Comparison of ENCODE assay signal across 10 mouse cellular contexts in the genomic region with DNA sequence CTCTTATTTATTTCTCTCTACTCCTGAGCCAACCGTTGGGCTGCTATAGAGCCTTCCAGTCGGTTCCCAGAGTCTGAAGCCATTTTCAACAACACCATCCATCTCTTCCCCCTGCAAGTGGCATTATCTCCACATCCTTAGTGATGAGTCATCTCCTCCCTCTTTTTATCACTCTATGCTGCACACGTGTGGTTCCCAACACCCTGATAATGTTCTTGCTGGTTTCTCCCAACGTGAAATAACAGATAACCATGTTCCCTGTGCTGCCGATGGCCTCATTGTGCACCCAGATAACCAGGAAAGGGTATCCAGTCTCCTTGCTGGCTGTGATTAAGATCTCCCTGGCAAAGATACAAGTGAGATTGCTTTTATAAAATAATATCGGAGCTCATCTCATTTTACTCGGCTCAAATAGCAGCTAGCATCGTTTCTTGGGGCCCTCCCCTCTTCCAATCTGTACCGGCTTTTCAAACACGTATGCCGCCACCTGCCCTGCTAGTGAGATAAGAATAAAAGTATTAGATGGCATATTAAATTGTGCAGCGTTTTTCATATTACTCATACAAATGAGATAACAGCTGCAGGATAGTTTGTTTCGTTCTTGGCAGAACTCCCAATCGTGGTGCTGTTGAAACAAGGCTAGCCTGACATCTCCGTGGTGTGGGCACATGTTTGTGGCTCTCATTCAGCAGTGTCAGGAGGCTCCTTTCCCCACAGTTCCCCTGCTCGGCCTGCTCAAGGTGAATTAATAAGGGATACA.
DNase-seq lines count a peak whose midpoint lies in the region; ATAC-seq lines count a peak whose summit lies in the region.
"Had no signal": no experiment of that assay in that cellular context is flagged by ENCODE, and none has a peak within 500 bp of the region (broad histone marks: within the 10 kb centered on the region; RNA-seq: fewer than 3 reads in every experiment).

No protein-coding gene starts in this region.

- no peak overlapping the region for H3K9ac ChIP-seq in forebrain, embryonic 16.5 days (replicated peaks; ENCODE audit: low read depth, low read length)
- H3K9ac ChIP-seq in liver, embryonic 15.5 days = no peak overlapping the region
- H3K9ac ChIP-seq: limb, embryonic 12.5 days had no signal

- peak; percentile 50; the same call in 1 of the 2 replicates for ATAC-seq in forebrain, embryonic 16.5 days
- peak; percentile 56; the same call in 1 of the 2 replicates for ATAC-seq in liver, embryonic 15.5 days (ENCODE audit: insufficient read depth)
- ATAC-seq in CD4-positive, CD25-positive, alpha-beta regulatory T cell, adult 4 months = no peak

- no peaks in the 10 kb centered on the region for H3K27me3 ChIP-seq in forebrain, embryonic 16.5 days (replicated peaks; ENCODE audit: control insufficient read depth, insufficient read depth, low read length)
- H3K27me3 ChIP-seq in liver, embryonic 15.5 days = no peaks in the 10 kb centered on the region
- H3K27me3 ChIP-seq: limb, embryonic 12.5 days had no signal

- H3K27ac ChIP-seq in forebrain, embryonic 16.5 days (ENCODE audit: low read length) = peak overlapping the region; percentile 23; the same call in 1 of the 2 replicates
- no peak overlapping the region for H3K27ac ChIP-seq in liver, embryonic 15.5 days (replicated peaks)
- H3K27ac ChIP-seq: limb, embryonic 12.5 days had no signal

- peaks cover 5% of the 10 kb centered on the region for H3K4me1 ChIP-seq in forebrain, embryonic 16.5 days (replicated peaks; ENCODE audit: control insufficient read depth, insufficient read depth, low read length)
- no peaks in the 10 kb centered on the region for H3K4me1 ChIP-seq in liver, embryonic 15.5 days (replicated peaks)

- H3K36me3 ChIP-seq in forebrain, embryonic 16.5 days (ENCODE audit: control insufficient read depth, insufficient read depth) = no peaks in the 10 kb centered on the region
- no peaks in the 10 kb centered on the region for H3K36me3 ChIP-seq in liver, embryonic 15.5 days (replicated peaks)
- H3K36me3 ChIP-seq: limb, embryonic 12.5 days had no signal

- no peaks in the 10 kb centered on the region for H3K9me3 ChIP-seq in forebrain, embryonic 16.5 days (ENCODE audit: control insufficient read depth, low read length)
- no peaks in the 10 kb centered on the region for H3K9me3 ChIP-seq in liver, embryonic 15.5 days (replicated peaks)
- H3K9me3 ChIP-seq: limb, embryonic 12.5 days had no signal

- no peak overlapping the region for H3K4me3 ChIP-seq in forebrain, embryonic 16.5 days (replicated peaks; ENCODE audit: low read length)
- H3K4me3 ChIP-seq in liver, embryonic 15.5 days (replicated peaks) = no peak overlapping the region
- H3K4me3 ChIP-seq: limb, embryonic 12.5 days had no signal

- H3K4me2 ChIP-seq in forebrain, embryonic 16.5 days (ENCODE audit: low read length) = no peak overlapping the region
- H3K4me2 ChIP-seq in liver, embryonic 15.5 days = no peak overlapping the region
- H3K4me2 ChIP-seq: limb, embryonic 12.5 days had no signal

- WGBS in forebrain, embryonic 16.5 days = 53% methylated on average over 16 of the region's 16 CpGs
- 46% methylated on average over 16 of the region's 16 CpGs for WGBS in liver, embryonic 15.5 days (ENCODE audit: insufficient replicate concordance)

- peak; percentile 5 to 8 for DNase-seq in left cerebral cortex, adult 18-20 months (ENCODE audit: low spot score in 2 of 2)
- no peak for DNase-seq in left cerebral cortex, adult 11 months (ENCODE audit: low spot score)
- DNase-seq in adrenal gland, adult 2 months = peak; percentile 57
- DNase-seq in kidney, postnatal 25 days = no peak
- DNase-seq: cerebellum, adult 11-12 months; spleen, adult 18-20 months had no signal

Comparison
In these comparisons a context has a peak if more than half of its experiments do, and no peak if none do; other contexts are left out.
1. DNase-seq: peak in left cerebral cortex, adult 18-20 months (2 of 2) and adrenal gland, adult 2 months (single experiment); none in left cerebral cortex, adult 11 months (single experiment) and kidney, postnatal 25 days (0 of 2).